Mouse (Mus musculus) hindbrain, embryonic 15.5 days (tissue): ENCODE results near the gene Gpr101. TPM values are rescaled to one million over a fixed set of nuclear protein-coding genes. Genes with fewer than 3 reads are reported as not detected.
A peak's percentile ranks its signal among the peaks of the same experiment; 100 is the strongest.

Source experiments
- ATAC-seq: fragments of 200-750 bp; cut with Nextera tagmentation; 2 replicates; pipeline ENCODE4 v1.8.0; 2017; ENCODE audit warnings: low read depth, moderate number of reproducible peaks, moderate TSS enrichment; ENCODE audit not compliant: low FRiP score
- H3K27ac ChIP-seq: fragments of 300-500 bp; sonication (generic); replicated peaks from 2 replicates; pipeline ENCODE4 v1.5.1; 2015; ENCODE audit warnings: mild to moderate bottlenecking, inconsistent platforms
- H3K27me3 ChIP-seq: fragments of 300-500 bp; sonication (generic); 2 replicates; pipeline ENCODE4 v1.6.1; 2015; ENCODE audit warnings: control low read depth, inconsistent platforms
- H3K36me3 ChIP-seq: fragments of 300-500 bp; sonication (generic); 2 replicates; pipeline ENCODE4 v1.6.1; 2015; ENCODE audit warnings: control low read depth, inconsistent platforms
- H3K4me1 ChIP-seq: fragments of 300-500 bp; sonication (generic); replicated peaks from 2 replicates; pipeline ENCODE4 v1.6.1; 2015; ENCODE audit warnings: control low read depth, inconsistent platforms
- H3K4me2 ChIP-seq: fragments of 300-500 bp; sonication (generic); 2 replicates; pipeline ENCODE4 v1.6.1; 2015; ENCODE audit warnings: moderate library complexity, mild to moderate bottlenecking, inconsistent platforms
- H3K4me3 ChIP-seq: fragments of 300-500 bp; sonication (generic); 2 replicates; pipeline ENCODE4 v1.5.1; 2015; ENCODE audit warnings: mild to moderate bottlenecking, inconsistent platforms
- H3K9ac ChIP-seq: fragments of 300-500 bp; sonication (generic); 2 replicates; pipeline ENCODE4 v1.6.1; 2015; ENCODE audit warnings: inconsistent platforms
- H3K9me3 ChIP-seq: fragments of 300-500 bp; sonication (generic); 2 replicates; pipeline ENCODE4 v1.6.1; 2016; ENCODE audit warnings: control low read depth, inconsistent platforms
- WGBS: fragments of 180-500 bp; shearing (Covaris S2); methylation state at CpG from one replicate; pipeline ENCODE4 v1.1.7; 2015; 5-methylcytosine and 5-hydroxymethylcytosine counted together
- polyA plus RNA-seq: library from polyadenylated mRNA; unstranded; fragments of >200 nt; fragmentation: Nextera tagmentation; extraction: Ambion mirVana; gene quantifications from 2 replicates; pipeline ENCODE4 v1.2.1, GENCODE M21; 2015

Gene Gpr101
- 0.63 and 0.71 TPM in 2 replicates for polyA plus RNA-seq

DNA sequence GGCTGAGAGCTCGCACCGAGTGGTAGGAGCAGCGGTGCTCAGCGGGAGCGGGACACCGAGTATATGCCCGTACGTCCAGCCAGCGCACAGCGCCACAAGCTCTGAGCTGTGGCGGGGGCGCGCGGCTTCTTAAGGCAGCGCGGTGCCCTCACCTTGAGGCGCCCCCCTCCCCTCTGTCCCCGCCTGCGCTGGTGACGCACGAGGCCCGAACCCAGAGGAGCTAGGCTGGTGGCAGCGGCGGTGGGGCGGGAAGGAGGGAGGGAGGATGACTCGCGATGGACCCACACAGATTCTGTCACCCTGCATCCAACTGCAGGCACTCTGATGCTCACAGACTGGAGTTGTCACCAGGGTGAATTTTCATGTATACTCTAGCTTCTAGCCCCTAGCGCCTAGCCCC lies at the start of gene Gpr101:
Gene Gpr101, minus strand, starts transcription at position 124 of the 400 bp plus-strand sequence.
- peak within 1 kb of the TSS; percentile 46 for H3K4me3 ChIP-seq
- ATAC-seq, result peak; percentile 51
- H3K27ac ChIP-seq, result no peak within 1 kb of the TSS
- peak within 1 kb of the TSS; percentile 39; the same call in 1 of the 2 replicates for H3K9ac ChIP-seq
- no peaks in the 10 kb centered on the region for H3K36me3 ChIP-seq
- 8% methylated on average over 23 of the region's 28 CpGs for WGBS
- H3K27me3 ChIP-seq, result 0 out of 2 replicates have a peak, but pooled peaks cover 3% of the 10 kb centered on the region
- peak within 1 kb of the TSS; percentile 84 for H3K4me2 ChIP-seq
- H3K4me1 ChIP-seq, result no peaks in the 10 kb centered on the region
- H3K9me3 ChIP-seq, result no peaks in the 10 kb centered on the region

DNA sequence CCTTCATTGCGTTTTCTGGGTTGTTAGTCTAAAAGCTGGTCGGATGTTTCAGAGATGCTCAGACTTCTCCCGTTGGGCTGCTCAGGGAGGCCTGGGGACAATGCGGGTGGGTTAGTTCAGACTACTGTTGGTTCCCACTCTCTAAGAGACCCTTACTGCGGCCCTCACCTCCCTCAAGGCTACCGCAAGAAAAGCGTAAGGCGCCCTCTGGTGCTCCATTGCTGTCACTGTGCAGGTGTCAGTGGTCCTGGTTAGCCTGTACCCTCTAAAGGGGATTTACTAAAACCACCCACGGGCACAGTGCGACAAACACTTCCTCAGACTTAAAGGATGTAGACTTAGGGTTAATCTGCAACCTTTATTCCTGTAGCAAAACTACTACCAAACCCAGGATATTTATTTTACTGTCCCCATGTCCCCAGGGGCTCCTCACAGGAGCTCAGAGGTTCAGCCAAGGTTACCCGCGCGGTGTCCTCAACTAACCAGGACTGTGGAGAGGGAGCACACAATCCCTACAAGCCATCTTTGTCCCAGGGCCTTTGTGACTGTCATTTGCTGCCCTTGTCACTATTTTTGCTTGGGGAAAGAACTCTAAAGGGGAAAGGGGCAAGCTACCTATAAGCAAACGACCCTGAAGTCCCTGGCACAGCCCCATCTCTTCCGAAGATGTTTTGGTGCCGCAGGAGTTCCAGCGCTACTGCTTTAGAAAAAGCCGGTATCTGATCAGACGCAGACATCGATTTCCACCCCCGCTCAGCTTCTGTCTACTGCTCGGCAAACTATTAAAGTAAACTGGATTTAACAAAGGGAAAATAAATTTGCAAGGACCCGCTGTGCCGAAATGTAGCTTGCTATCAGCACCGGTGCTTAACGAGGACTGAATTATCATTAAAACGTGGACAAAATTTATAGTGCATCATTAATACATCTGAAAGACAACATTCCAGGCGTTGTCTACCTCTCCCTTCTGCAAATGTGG lies 17.8 kb upstream of the Gpr101 start:
- Histone ChIP-seq H3K36me3 (no peaks in the 10 kb centered on the region), H3K27me3 (no peaks in the 10 kb centered on the region), H3K4me1 (0 out of 2 replicates have a peak, but pooled peaks cover 3% of the 10 kb centered on the region), H3K4me2 (peak overlapping the region; percentile 46), H3K9ac (no peak overlapping the region), H3K4me3 (peak overlapping the region; percentile 15; the same call in 1 of the 2 replicates), H3K27ac (no peak overlapping the region), H3K9me3 (no peaks in the 10 kb centered on the region)
- WGBS, result 34% methylated on average over 28 of the region's 28 CpGs
- peak; percentile 51; the same call in 1 of the 2 replicates for ATAC-seq

DNA sequence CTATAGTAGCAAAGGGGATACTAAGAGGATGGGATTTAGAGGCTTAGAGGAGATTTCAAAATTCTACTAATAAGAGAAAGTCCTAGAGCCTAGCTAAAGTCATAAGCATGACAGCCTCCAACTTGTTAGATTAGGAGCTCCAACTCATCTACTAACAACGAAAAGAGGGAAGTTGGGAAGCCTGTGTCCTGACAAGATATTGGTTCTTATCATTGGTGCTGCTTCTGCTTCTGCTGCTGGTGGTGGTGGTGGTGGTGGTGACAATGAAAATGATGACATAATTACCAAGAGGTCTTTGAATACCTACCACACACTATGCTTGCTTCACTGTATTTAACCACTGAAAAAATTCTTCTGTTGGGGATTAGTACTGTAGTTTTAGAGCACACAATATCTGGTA lies 2.7 kb upstream of the Gpr101 start:
- no peak overlapping the region for H3K9ac ChIP-seq
- no peak overlapping the region for H3K27ac ChIP-seq
- ATAC-seq, result no peak
- H3K4me1 ChIP-seq, result no peaks in the 10 kb centered on the region
- H3K4me2 ChIP-seq, result no peak overlapping the region
- 0 out of 2 replicates have a peak, but pooled peaks cover 3% of the 10 kb centered on the region for H3K27me3 ChIP-seq
- no peaks in the 10 kb centered on the region for H3K9me3 ChIP-seq
- no peak overlapping the region for H3K4me3 ChIP-seq
- 76% methylated on average over 1 of the region's 1 CpGs for WGBS
- no peaks in the 10 kb centered on the region for H3K36me3 ChIP-seq

Other genes with a start within 250 kb of the Gpr101 start
- 5.1 and 8.4 TPM in 2 replicates for gene Arhgef6, start 165.0 kb downstream of the Gpr101 start, polyA plus RNA-seq
- 150 and 153 TPM in 2 replicates for gene Rbmx, start 110.7 kb downstream of the Gpr101 start, polyA plus RNA-seq
- gene Gm364, start 94.6 kb downstream of the Gpr101 start, polyA plus RNA-seq, result not detected in 2 replicates